Mouse (Mus musculus) large intestine, adult 2 months (tissue): ENCODE data around the gene F830045P16Rik. TPM values are rescaled to one million over a fixed set of nuclear protein-coding genes. Genes with fewer than 3 reads are reported as not detected.

Experiments used
- polyA plus RNA-seq: library from polyadenylated mRNA; depleted of rRNA; stranded (reverse); fragments of >200 nt; gene quantifications from 2 replicates; pipeline ENCODE4 v1.2.3, GENCODE M21; 2012; rRNA removed

The F830045P16Rik gene
- polyA plus RNA-seq, 1 experiment: not detected

Other genes starting within 250 kb of the F830045P16Rik start
- 2.2 and 3.8 TPM in 2 replicates for gene Ckap2l, start 239.4 kb downstream of the F830045P16Rik start, polyA plus RNA-seq
- 0.12 and 0.48 TPM in 2 replicates for gene Il1a, start 226.6 kb downstream of the F830045P16Rik start, polyA plus RNA-seq
- 2.3 and 3.1 TPM in 2 replicates for gene Il1b, start 165.5 kb downstream of the F830045P16Rik start, polyA plus RNA-seq
- gene Sirpa, start 56.2 kb upstream of the F830045P16Rik start, polyA plus RNA-seq: 16.6 and 20.4 TPM in 2 replicates
- gene Pdyn, start 163.2 kb upstream of the F830045P16Rik start, polyA plus RNA-seq: 0.09 and 0.32 TPM in 2 replicates